Mouse (Mus musculus) heart, embryonic 11.5 days (tissue): ENCODE measurements at regions not wholly inside any gene's neighbourhood (a gene's known extent, or its start where the extent isn't known, plus 50 kb on each side); places are given as distances from the start of the nearest gene placed in this dataset.

ENCODE experiments used
- ATAC-seq: fragments of 200-750 bp; cut with Nextera tagmentation; replicated peaks from 2 replicates; pipeline ENCODE4 v1.8.0; 2017; ENCODE audit warnings: moderate library complexity; ENCODE audit not compliant: insufficient number of reproducible peaks, low FRiP score, low TSS enrichment
- H3K27ac ChIP-seq: fragments of 300-500 bp; sonication (generic); 2 replicates; pipeline ENCODE4 v1.5.1; 2014; ENCODE audit warnings: mild to moderate bottlenecking, low read depth, low read length
- H3K27me3 ChIP-seq: fragments of 300-500 bp; sonication (generic); 2 replicates; pipeline ENCODE4 v1.6.1; 2014; ENCODE audit warnings: mild to moderate bottlenecking, low read length, mixed read lengths; ENCODE audit not compliant: control insufficient read depth, insufficient read depth
- H3K36me3 ChIP-seq: fragments of 300-500 bp; sonication (generic); 2 replicates; pipeline ENCODE4 v1.6.1; 2014; ENCODE audit warnings: mild to moderate bottlenecking, low read length, moderate library complexity, mixed read lengths; ENCODE audit not compliant: control insufficient read depth, insufficient read depth
- H3K4me1 ChIP-seq: fragments of 300-500 bp; sonication (generic); 2 replicates; pipeline ENCODE4 v1.6.1; 2014; ENCODE audit warnings: low read length; ENCODE audit not compliant: control insufficient read depth, insufficient read depth
- H3K4me2 ChIP-seq: fragments of 300-500 bp; sonication (generic); 2 replicates; pipeline ENCODE4 v1.6.1; 2014; ENCODE audit warnings: mild to moderate bottlenecking, moderate library complexity
- H3K4me3 ChIP-seq: fragments of 300-500 bp; sonication (generic); 2 replicates; pipeline ENCODE4 v1.5.1; 2014; ENCODE audit warnings: low read depth, low read length
- H3K9ac ChIP-seq: fragments of 300-500 bp; sonication (generic); 2 replicates; pipeline ENCODE4 v1.6.1; 2014; ENCODE audit warnings: mild to moderate bottlenecking, low read depth, low read length, moderate library complexity
- H3K9me3 ChIP-seq: fragments of 300-500 bp; sonication (generic); replicated peaks from 2 replicates; pipeline ENCODE4 v1.6.1; 2016; ENCODE audit warnings: low read length; ENCODE audit not compliant: control insufficient read depth
- WGBS: fragments of 180-500 bp; shearing (Covaris S2); extraction: QIAGEN DNeasy Blood & Tissue Kit; methylation state at CpG from one replicate; pipeline ENCODE4 v1.1.7; 2014; ENCODE audit not compliant: insufficient replicate concordance; 5-methylcytosine and 5-hydroxymethylcytosine counted together

DNA sequence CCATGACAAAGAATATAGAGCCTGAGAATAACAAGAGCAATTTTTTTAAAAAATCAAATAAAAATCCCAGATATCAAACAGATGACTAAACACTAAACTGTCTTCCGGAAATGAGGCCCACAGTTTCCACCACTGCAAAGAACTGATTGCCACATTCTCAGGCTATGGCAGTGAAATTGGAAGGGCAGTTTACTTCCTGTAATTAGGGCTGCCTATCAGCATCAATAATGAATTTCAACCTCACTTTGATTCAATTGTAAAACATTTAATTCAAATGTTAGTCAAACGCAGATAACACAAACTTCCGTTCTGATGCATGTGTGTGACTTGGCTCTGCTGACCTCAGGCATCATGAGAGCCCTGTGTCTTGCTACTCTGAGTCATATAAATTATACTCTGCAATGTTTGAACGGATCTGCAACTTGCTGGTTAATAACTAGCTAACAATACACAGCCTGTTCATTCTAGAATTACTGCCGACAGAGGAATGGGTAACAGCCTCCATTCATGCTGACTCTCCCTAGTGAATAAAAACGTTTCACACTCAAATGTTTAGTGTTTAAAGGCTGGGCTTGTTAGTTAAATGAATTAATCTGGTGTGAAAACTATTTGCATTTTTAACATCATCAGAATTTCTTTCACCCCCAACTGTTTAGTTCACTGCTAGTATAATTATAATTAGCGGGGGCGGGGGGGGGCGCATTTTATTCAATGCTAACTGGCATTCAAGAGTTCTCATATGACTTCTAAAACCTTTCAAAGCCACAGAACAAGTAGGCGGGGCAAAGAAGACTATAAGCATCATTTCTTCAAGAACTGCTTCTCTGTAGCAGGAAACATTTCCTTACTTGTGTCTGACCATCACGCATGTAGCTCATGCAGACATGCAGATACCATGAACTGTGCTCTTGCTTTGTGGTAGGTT, 171.2 kb downstream of the Samd5 start:
- Histone ChIP-seq H3K4me2 (no peak overlapping the region), H3K27ac (no peak overlapping the region), H3K9ac (no peak overlapping the region), H3K9me3 (no peaks in the 10 kb centered on the region), H3K4me3 (no peak overlapping the region), H3K36me3 (no peaks in the 10 kb centered on the region), H3K4me1 (no peaks in the 10 kb centered on the region), H3K27me3 (no peaks in the 10 kb centered on the region)
- 67% methylated on average over 11 of the region's 11 CpGs for WGBS
- no peak for ATAC-seq

DNA sequence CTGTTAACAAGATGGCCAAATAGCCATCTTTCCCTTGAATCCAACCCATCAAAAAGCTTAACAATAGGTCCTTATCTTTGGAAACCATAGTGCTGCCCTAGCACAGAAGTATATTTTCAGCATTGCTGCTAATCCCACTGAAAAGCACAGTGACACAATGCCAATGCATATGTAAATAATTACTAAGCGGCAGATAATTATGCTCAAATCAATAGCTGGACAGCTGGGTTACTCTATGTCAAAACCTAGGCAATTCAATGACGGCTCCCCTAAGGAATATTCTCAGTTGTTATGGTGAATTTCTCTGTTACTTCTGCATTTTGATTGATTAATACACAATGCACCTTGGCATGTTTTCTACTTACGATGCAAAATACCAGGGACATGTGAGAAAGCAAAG, 176.5 kb downstream of the Samd5 start:
- Histone ChIP-seq H3K9me3 (no peaks in the 10 kb centered on the region), H3K9ac (no peak overlapping the region), H3K4me2 (no peak overlapping the region), H3K27ac (no peak overlapping the region), H3K27me3 (no peaks in the 10 kb centered on the region), H3K4me1 (0 out of 2 replicates have a peak, but pooled peaks cover 2% of the 10 kb centered on the region), H3K4me3 (no peak overlapping the region), H3K36me3 (no peaks in the 10 kb centered on the region)
- no peak for ATAC-seq
- 83% methylated on average over 3 of the region's 3 CpGs for WGBS

DNA sequence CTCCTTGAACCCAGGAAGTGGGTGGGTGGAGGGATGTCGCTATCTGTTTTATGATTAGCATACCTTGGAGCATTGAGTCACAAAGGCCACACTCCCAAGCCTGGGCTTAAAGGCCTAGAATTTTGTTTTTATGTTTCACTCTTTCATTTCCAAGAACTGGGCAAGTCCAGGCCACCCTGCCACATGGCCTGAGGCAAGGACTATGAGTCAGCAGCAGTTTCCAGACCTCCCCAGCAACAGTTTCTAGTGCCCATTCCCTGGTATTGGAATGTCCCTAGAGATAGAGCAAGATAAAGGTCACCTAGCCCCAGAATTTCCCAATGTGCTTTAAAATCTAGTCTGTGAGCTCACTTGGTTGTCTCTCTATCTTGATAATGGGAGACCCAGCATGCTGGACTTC, 178.0 kb downstream of the Samd5 start:
- Histone ChIP-seq H3K27me3 (no peaks in the 10 kb centered on the region), H3K36me3 (no peaks in the 10 kb centered on the region), H3K9me3 (no peaks in the 10 kb centered on the region), H3K4me1 (0 out of 2 replicates have a peak, but pooled peaks cover 2% of the 10 kb centered on the region), H3K9ac (no peak overlapping the region), H3K4me3 (no peak overlapping the region), H3K27ac (no peak overlapping the region), H3K4me2 (no peak overlapping the region)
- ATAC-seq, result no peak
- 86% methylated on average over 1 of the region's 1 CpGs for WGBS

DNA sequence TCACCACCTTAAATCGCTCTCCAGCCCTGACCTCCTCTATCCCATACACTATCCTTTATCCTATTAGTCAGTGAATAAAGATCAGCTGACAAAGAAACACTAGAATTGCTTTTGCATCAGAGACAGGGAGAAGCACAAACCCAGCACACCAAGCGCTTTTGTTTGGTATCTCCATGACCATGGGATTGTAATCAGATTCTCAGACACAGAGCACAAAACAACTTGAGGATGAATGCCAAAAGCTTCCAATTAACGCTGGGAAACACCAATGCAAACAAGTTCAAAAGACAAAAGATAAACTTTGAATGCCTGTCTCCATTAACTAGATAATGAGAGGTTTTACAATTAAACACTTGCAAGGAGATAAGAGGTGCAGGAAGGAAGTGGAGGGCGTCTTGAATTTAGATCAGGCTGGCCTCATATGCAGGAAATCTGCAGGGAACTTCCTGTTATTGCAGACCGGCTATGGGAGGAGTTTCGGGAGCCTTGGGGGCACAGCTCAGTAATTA, 179.8 kb downstream of the Samd5 start:
- Histone ChIP-seq H3K36me3 (no peaks in the 10 kb centered on the region), H3K4me3 (no peak overlapping the region), H3K9ac (no peak overlapping the region), H3K27me3 (no peaks in the 10 kb centered on the region), H3K4me1 (0 out of 2 replicates have a peak, but pooled peaks cover 2% of the 10 kb centered on the region), H3K27ac (no peak overlapping the region), H3K4me2 (no peak overlapping the region), H3K9me3 (no peaks in the 10 kb centered on the region)
- 18% methylated on average over 6 of the region's 6 CpGs for WGBS
- no peak for ATAC-seq

DNA sequence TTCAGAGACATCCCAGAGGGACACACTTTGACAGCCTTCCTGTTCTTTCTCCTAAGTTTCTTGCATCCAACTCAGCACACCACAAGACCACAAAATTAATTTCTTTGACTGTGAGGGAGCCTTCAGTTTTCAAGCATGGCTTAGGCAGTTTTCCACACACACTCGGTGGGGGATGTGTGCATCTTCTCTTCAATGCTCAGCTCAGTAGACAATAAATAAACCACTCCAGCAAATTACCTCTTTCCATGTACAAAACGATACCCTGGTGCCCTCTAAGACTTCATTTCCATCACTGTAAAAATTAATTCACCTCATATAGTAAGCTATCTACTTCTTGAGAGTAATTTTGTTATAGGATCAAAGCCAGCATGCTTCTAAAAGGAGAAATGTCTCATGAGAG, 184.6 kb downstream of the Samd5 start:
- H3K36me3 ChIP-seq, result no peaks in the 10 kb centered on the region
- no peak overlapping the region for H3K27ac ChIP-seq
- H3K4me3 ChIP-seq, result no peak overlapping the region
- H3K4me2 ChIP-seq, result no peak overlapping the region
- no peak overlapping the region for H3K9ac ChIP-seq
- H3K9me3 ChIP-seq, result no peaks in the 10 kb centered on the region
- ATAC-seq, result no peak
- 0 out of 2 replicates have a peak, but pooled peaks cover under 1% of the 10 kb centered on the region for H3K4me1 ChIP-seq
- WGBS, result 76% methylated on average over 2 of the region's 2 CpGs
- no peaks in the 10 kb centered on the region for H3K27me3 ChIP-seq

DNA sequence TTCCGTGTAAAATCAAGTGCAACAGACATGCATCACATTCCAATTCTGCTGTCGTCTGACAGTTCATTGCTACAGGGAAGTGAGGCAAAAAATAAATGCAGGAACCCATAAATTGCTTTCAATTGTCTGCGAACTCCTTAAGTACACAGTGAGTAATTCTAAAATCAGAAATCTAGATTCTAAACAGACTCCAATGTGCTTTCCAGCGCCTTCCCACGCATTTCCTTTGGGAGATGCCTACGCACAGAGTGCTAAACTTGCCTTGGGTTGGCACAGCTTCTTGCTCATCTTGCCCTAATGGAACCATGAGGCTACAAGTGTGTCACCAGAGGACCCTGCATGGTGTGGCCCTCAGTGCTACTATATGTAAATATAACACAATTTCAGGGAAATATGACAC, 212.6 kb downstream of the Samd5 start:
- Histone ChIP-seq H3K36me3 (no peaks in the 10 kb centered on the region), H3K27ac (no peak overlapping the region), H3K4me3 (no peak overlapping the region), H3K27me3 (no peaks in the 10 kb centered on the region), H3K4me1 (no peaks in the 10 kb centered on the region), H3K9ac (no peak overlapping the region), H3K4me2 (no peak overlapping the region), H3K9me3 (no peaks in the 10 kb centered on the region)
- WGBS, result 73% methylated on average over 6 of the region's 6 CpGs
- ATAC-seq, result no peak

DNA sequence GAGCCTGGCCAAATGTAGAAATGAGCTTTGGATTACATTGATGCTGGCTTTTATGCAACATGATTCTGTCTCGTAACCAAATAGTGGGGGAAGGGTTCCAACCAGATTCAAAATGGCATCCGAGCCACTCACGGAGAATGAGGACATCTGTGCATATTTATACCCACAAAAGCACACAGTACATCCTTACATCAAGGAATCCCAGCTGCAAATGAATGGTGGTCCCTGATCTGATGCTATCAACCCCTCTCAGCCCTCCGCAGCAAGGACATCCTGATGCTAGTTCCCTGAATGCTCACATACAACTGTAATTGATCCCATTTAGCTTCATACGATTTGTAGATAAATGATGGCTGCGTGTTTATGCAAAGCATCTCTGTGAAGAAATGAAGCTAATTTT, 215.9 kb downstream of the Samd5 start:
- Histone ChIP-seq H3K27ac (no peak overlapping the region), H3K4me2 (no peak overlapping the region), H3K9ac (no peak overlapping the region), H3K9me3 (no peaks in the 10 kb centered on the region), H3K27me3 (no peaks in the 10 kb centered on the region), H3K4me1 (no peaks in the 10 kb centered on the region), H3K4me3 (no peak overlapping the region), H3K36me3 (no peaks in the 10 kb centered on the region)
- ATAC-seq, result no peak
- 86% methylated on average over 6 of the region's 6 CpGs for WGBS

DNA sequence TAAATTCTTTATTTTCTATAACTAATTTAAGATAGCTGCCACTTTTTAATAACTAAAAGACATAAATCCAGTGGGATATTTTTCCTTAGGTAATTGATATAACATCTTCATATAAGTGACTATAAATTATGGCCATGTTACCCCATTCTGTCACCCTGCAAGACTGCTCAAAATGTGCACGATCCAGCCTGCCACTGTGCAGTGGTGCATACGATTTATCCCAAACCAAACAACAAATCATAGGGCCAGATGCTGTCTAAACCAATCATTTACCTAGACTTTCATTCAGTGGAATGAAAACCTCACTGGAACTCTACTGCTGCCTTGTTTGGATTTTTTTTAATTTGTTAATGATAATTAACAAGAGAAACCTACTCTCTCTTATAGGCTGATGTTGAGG, 216.5 kb downstream of the Samd5 start:
- Histone ChIP-seq H3K9ac (no peak overlapping the region), H3K27ac (no peak overlapping the region), H3K4me1 (no peaks in the 10 kb centered on the region), H3K27me3 (no peaks in the 10 kb centered on the region), H3K36me3 (no peaks in the 10 kb centered on the region), H3K4me2 (no peak overlapping the region), H3K4me3 (no peak overlapping the region), H3K9me3 (no peaks in the 10 kb centered on the region)
- WGBS, result 81% methylated on average over 2 of the region's 2 CpGs
- ATAC-seq, result no peak

DNA sequence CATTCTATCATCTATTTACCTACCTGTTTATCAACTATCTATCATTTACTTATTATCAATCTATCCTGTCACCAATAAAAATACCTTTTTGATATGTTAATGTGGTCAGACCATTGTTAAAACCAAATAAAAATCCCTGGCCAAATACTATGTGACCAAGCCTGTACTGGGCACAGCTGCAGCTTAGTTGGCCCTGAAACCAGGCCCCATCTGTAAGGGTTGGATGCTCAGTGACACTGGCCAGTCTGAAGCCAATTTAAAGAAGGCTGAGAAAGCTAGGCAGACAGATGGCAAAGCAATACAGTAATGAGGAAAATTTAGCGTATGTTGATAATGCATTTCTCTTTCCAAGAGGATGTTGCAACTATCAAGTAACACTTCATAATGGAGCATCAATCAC, 217.8 kb downstream of the Samd5 start:
- Histone ChIP-seq H3K4me3 (no peak overlapping the region), H3K27ac (no peak overlapping the region), H3K36me3 (no peaks in the 10 kb centered on the region), H3K4me2 (no peak overlapping the region), H3K4me1 (no peaks in the 10 kb centered on the region), H3K9ac (no peak overlapping the region), H3K27me3 (no peaks in the 10 kb centered on the region), H3K9me3 (no peaks in the 10 kb centered on the region)
- 88% methylated on average over 1 of the region's 1 CpGs for WGBS
- ATAC-seq, result no peak
